Mouse (Mus musculus): ENCODE results near the gene Olfr725.

The Olfr725 gene

GRCm38 (mm10) chr14:50040275-50040674, at the start of gene Olfr725:
Olfr725 (minus strand) TSS chr14:50040375.
- DNase-seq (ENCODE audit: low spot score in 2 of 2): no peak

- DNase-seq (ENCODE audit: low spot score in 2 of 2): no peak
These were observed 22.5 kb upstream of the Olfr725 start for GRCm38 (mm10) chr14:50062733-50063104.

GRCm38 (mm10) chr14:50061955-50062732, 22.0 kb upstream of the Olfr725 start:
- DNase-seq (ENCODE audit: low spot score in 2 of 2): peak; percentile 33 to 64

GRCm38 (mm10) chr14:50061590-50061954, 21.4 kb upstream of the Olfr725 start:
- DNase-seq (ENCODE audit: low spot score in 2 of 2): no peak

GRCm38 (mm10) chr14:50061179-50061578, 21.0 kb upstream of the Olfr725 start:
- no peak for DNase-seq (ENCODE audit: low spot score in 2 of 2)

GRCm38 (mm10) chr14:50032041-50032440, 8.1 kb downstream of the Olfr725 start:
- DNase-seq (ENCODE audit: low spot score in 2 of 2): no peak

- no peak for DNase-seq (ENCODE audit: low spot score in 2 of 2)
These were observed 8.8 kb downstream of the Olfr725 start for GRCm38 (mm10) chr14:50031356-50031755.

- no peak for DNase-seq (ENCODE audit: low spot score in 2 of 2)
These were observed 13.8 kb downstream of the Olfr725 start for GRCm38 (mm10) chr14:50026371-50026770.
